Mouse (Mus musculus): ENCODE data around the gene Ehd2.

The Ehd2 gene

DNA sequence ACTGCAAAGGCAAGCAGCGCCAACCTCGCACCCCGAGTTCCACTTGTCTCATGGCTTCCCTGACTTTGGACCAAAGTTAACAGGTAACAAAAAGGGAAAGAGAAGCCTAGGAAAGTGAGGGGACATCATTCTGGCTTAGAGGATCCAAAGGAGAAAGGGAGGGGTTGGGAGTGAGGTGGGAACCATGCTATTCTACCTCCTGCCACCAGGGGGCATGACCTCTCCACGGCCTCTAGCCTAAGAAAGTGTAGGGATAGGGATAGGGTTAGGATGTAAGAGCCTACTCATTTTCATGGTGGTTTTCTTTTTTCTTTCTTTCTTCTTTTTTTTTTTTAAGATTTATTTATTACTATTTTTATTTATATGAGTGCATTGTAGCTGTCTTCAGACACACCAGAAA lies 8.5 kb upstream of the Ehd2 start:
- intact Hi-C loops (cut with DNase I) = no loop called here

- intact Hi-C loops (cut with DNase I) = no loop called here
Observed at GRCm38 (mm10) chr7:15975451-15975850, 8.1 kb upstream of the Ehd2 start.

DNA sequence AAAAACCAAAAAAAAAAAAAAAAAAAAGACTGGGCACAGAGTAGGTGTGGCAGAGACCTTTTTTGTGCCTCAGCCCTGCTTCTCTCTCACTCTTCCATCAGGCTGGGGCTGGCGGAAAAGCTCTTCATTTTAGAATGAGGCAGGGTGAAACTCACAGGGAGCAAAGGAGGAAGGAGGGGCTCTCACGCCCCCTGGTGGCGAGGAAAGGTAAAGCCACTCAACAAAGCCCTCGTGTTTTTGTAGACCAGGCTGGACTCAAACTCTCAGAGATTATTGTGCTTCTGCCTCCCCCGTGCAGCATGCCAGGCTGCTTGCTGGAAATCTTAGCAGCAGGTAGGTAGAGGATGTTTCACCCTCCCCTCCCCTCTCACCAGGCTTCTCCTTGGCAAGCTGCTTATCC lies 7.3 kb upstream of the Ehd2 start:
- intact Hi-C loops (cut with DNase I) = loop anchor here (5.0 kb wide), 1 partner anchor 42 kb away; no protein-coding TSS in a partner anchor

DNA sequence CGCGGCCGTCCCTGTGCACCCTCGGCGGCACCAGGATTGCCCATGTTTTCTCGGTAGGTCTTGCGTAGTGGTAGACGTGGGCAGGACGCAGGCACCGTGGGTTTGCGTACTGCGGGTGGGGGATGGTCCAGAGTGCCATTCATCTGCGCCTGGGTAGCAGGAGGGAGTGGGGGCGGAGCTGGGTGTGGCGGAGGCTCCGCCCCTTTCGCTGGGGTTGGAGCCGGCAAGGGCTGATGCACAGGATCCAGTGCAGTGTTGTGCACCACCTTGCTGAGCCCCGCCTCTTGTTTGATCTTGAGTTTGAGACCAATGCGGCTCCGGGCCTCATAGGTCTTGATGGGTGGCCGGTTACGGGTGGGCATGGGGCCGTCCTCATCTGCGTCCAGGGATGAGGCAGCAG lies 4.9 kb upstream of the Ehd2 start:
- intact Hi-C loops (cut with DNase I) = loop anchor here (5.0 kb wide), 1 partner anchor 40 kb away; no protein-coding TSS in a partner anchor

GRCm38 (mm10) chr7:15969674-15970073 lies 2.3 kb upstream of the Ehd2 start:
- intact Hi-C loops (cut with DNase I) = loop anchor here (5.0 kb wide), 1 partner anchor 37 kb away; no protein-coding TSS in a partner anchor

DNA sequence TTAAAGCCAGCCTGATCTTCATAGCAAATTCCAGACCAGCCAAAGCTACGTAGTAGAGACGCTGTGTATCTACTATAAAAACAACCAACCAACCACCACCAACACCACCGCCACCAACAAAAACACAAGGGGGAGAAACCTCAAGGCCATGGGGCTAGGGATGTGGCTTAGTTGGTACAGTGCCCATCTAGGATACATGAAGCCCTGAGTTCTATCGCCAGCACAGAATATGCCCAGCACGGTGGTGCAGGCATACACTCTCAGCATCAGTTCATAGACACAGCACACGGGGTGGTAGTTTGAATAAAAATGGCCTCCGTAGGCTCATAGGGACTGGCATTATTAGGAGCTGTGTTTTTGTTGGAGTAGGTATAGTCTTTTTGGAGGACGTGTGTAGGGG lies 955 bp upstream of the Ehd2 start:
- intact Hi-C loops (cut with DNase I) = no loop called here

GRCm38 (mm10) chr7:15966489-15966888 lies 878 bp downstream of the Ehd2 start:
- intact Hi-C loops (cut with DNase I) = no loop called here

DNA sequence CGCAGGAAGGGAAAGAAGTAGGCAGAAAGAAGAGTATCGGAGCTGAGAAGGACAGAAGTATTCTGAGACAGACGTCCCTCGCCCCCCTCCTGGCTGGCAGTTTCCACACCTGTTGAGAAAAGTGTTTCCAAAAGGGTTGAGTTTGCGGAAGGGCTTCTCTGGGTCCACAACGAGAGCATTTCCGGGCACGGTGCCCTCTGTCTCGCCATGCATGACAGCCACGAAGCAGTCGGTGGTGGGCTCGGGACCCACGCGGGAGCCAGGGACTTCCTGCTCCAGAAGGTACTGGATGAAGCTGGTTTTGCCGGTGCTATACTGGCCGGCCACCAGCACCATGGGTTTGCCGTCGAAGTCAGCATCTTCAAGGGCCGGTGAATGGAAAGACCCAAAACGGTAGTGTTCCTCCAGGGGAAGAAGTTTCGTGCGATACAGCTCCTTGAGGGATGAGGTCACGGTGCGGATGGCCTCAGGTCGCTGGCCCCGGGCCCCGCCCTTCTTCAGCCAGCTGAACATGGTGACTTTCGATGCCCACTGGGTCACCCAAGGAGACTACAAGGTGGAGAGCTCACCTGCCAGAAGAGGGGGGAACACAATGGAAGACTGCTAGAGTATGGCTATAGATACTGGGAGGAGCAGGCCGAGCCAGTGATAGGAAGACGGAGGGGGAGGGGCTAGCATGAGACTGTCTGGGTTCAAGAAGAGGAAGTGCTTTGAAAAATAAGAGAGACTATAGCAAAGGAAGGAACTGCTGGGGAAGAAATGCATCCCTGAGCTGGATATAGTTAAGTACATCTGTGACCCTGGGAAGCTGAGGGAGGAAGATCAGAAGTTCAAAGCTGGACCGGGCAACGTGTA lies 3.3 kb downstream of the Ehd2 start:
- intact Hi-C loops (cut with DNase I) = no loop called here

GRCm38 (mm10) chr7:15962311-15963288 lies 4.8 kb downstream of the Ehd2 start:
- intact Hi-C loops (cut with DNase I) = no loop called here

DNA sequence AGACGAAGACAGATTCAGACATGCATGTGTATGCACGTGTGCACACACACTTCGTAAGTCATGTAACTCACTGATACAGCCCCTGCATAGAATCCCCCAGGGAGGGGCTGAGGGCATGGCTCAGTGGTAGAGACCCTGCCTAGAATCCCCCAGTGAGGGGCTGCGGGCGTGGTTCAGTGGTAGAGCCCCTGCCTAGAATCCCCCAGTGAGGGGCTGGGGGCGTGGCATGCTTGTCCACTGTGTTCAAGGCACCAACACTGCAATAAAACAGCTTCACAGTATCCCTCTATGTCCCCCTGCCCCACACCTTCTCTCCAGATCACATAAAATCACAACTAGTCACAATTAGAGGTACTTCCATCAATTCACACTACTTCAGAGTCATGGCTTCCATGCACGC lies 5.6 kb downstream of the Ehd2 start:
- intact Hi-C loops (cut with DNase I) = no loop called here

DNA sequence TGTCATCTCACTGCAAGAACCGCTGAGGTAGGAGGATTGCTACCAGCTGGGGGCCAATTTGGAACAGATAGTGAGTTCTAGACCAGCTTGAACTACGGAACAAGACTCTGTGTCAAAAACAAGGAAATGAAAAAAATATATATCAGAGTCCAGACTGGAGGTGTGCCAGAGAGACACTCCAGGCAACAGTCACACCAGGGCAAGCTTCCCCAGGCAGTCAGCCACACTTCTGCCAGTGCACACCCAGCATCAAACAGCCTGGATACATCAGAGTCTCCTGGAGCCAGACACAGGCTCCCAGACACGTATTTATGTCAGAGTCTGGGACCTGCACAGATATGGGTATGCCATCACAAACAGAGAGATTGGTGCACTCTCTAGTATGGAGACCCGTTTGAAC lies 6.1 kb downstream of the Ehd2 start:
- intact Hi-C loops (cut with DNase I) = no loop called here

- intact Hi-C loops (cut with DNase I) = no loop called here
Observed at GRCm38 (mm10) chr7:15960691-15961090, 6.7 kb downstream of the Ehd2 start.

DNA sequence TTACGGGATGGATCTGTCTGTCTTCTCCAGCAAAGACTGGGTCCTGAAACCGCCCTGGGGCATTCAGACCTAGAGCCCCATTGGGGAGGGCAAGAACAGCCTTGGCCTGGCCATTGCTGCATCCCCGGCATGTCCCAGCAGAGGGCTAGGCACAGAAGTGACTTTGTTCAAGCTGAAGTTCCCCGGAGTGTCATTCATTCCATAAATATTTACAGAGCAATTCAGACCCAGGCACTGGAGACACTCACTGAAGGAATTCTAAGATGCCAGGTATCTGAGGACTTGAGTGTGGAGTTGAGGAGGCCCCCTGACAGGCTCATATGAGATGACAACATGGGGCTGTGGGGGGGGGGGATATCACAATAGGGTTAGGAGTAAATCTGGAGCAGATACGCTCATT lies 11.2 kb downstream of the Ehd2 start:
- intact Hi-C loops (cut with DNase I) = no loop called here

DNA sequence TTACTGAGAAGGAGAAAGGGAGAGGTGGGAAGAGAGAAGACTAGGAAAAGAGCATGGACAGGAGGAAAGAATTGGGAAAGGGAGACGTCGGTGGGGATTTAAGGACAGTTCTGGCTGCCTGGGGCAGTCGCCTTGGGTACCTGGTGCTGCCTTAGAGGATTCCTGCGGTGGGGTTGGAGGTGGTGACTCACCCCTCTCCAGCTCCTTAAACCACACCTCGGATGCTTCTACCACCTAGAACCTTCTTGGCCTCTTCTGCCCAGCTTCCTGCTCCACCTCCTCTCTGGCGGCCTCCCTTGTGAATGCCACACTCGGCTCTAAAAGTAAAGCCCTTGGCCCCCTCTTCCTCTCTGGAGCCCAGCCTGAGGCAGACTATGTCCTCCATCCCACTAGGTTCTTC lies 11.9 kb downstream of the Ehd2 start:
- intact Hi-C loops (cut with DNase I) = no loop called here

GRCm38 (mm10) chr7:15954978-15955443 lies 12.4 kb downstream of the Ehd2 start:
- intact Hi-C loops (cut with DNase I) = no loop called here

DNA sequence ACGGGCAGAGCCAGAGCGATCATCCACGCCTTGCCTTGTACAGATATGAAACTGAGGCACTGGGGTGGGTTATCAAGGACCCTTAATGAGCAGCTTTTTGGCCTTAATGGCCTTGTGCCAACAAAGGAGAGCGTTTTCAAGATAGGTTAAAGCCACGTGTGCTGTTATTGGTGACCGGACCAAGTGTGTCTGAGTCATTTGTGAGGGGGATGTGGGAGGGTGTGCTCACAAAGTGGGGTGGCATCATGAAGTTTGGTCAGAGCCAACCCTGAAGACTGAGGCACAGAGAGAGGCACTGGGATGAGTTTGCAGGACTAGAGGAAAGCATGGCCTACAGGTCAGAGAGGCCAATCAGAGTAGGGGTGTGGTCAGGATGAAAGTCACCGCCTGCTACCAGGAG lies 12.9 kb downstream of the Ehd2 start:
- intact Hi-C loops (cut with DNase I) = no loop called here

GRCm38 (mm10) chr7:15953307-15954074 lies 13.9 kb downstream of the Ehd2 start:
- intact Hi-C loops (cut with DNase I) = no loop called here

DNA sequence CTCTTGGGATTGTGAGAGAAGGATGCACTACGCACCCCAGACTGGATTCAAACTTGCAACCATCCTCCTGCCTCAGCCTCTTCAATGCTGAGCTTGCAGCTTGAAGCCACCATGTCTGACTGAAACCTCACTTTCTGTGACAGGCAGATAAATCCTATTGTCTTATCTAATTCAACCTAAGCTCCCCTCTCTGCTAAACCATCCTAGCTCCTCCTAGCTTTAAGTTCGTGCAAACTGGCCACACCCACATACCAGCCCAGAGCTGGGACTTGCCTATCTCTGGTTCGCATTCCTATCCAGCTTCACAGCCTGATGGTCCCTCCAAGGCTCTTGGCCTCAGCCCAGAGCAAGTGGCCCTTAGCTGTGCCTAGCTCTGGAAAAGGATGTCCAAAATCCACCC lies 15.0 kb downstream of the Ehd2 start:
- intact Hi-C loops (cut with DNase I) = no loop called here

DNA sequence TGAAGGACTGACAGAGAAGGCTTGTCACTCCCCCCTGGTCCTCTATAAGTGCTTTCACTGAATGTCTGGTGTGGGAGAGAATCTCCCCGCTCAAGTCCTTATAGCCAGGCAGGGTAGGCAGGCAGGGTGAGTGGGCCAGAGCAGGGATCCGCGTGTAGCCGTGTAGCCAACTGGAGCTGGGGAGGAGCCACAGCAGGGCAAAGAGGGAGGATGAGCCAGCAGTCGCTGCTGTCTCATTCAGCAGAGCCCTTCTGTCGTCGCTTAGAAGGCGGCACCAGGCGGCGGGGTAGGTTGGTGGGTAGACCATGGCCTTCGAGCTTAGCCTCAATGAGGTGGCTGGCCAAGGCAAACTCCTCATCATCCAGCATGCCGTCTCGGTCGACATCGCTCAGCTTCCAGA lies 17.4 kb downstream of the Ehd2 start:
- intact Hi-C loops (cut with DNase I) = no loop called here

GRCm38 (mm10) chr7:15949216-15949790 lies 18.1 kb downstream of the Ehd2 start:
- intact Hi-C loops (cut with DNase I) = no loop called here

All from adrenal gland (tissue).